ENCODE assay signal across 8 mouse cellular contexts in genomic region chr17:51833578-51834361, GRCm38 (mm10). TPM values are rescaled to one million over a fixed set of nuclear protein-coding genes. Genes with fewer than 3 reads are reported as not detected.
DNase-seq lines count a peak whose midpoint lies in the region; ATAC-seq and TF ChIP-seq lines count a peak whose summit lies in the region.

No protein-coding gene starts in this region.

- no peak for TF ChIP-seq POLR2A in small intestine, adult 2 months (IDR thresholded peaks at IDR 0.05; ENCODE audit: low read depth, low read length)

- peak overlapping the region; percentile 96; the same call in 1 of the 2 replicates for H3K4me2 ChIP-seq in lung, embryonic 14.5 days
- peak overlapping the region; percentile 91 for H3K4me2 ChIP-seq in embryonic facial prominence, embryonic 15.5 days (replicated peaks)
- H3K4me2 ChIP-seq in limb, embryonic 13.5 days (replicated peaks) = peak overlapping the region; percentile 94

- H3K4me3 ChIP-seq in lung, embryonic 14.5 days (ENCODE audit: low read depth, low read length) = peak overlapping the region; percentile 60; the same call in 1 of the 2 replicates
- peak overlapping the region; percentile 66 for H3K4me3 ChIP-seq in embryonic facial prominence, embryonic 15.5 days (replicated peaks)
- H3K4me3 ChIP-seq in limb, embryonic 13.5 days = peak overlapping the region; percentile 68
- H3K4me3 ChIP-seq in small intestine, adult 2 months (ENCODE audit: low read depth, low read length) = peak overlapping the region; percentile 64

- no peak for TF ChIP-seq CTCF in lung, embryonic 14.5 days (IDR thresholded peaks at IDR 0.05; ENCODE audit: low read depth)
- no peak for TF ChIP-seq CTCF in small intestine, adult 2 months (IDR thresholded peaks at IDR 0.05; ENCODE audit: extremely low read depth, insufficient read length, insufficient replicate concordance, low read depth, low read length)

- WGBS in lung, embryonic 14.5 days = 3% methylated on average over 16 of the region's 16 CpGs
- 1% methylated on average over 16 of the region's 16 CpGs for WGBS in embryonic facial prominence, embryonic 15.5 days
- WGBS in limb, embryonic 13.5 days = under 1% methylated on average over 16 of the region's 16 CpGs
- 8% methylated on average over 16 of the region's 16 CpGs for WGBS in small intestine, adult 2 months

- H3K9ac ChIP-seq in lung, embryonic 14.5 days = no peak overlapping the region
- H3K9ac ChIP-seq in embryonic facial prominence, embryonic 15.5 days = no peak overlapping the region
- H3K9ac ChIP-seq in limb, embryonic 13.5 days = no peak overlapping the region

- no peaks in the 10 kb centered on the region for H3K9me3 ChIP-seq in lung, embryonic 14.5 days (ENCODE audit: low read depth, low read length)
- H3K9me3 ChIP-seq in embryonic facial prominence, embryonic 15.5 days (replicated peaks) = no peaks in the 10 kb centered on the region
- H3K9me3 ChIP-seq in limb, embryonic 13.5 days = no peaks in the 10 kb centered on the region

- H3K27ac ChIP-seq in lung, embryonic 14.5 days (ENCODE audit: low read depth) = no peak overlapping the region
- H3K27ac ChIP-seq in embryonic facial prominence, embryonic 15.5 days (replicated peaks) = no peak overlapping the region
- no peak overlapping the region for H3K27ac ChIP-seq in limb, embryonic 13.5 days
- H3K27ac ChIP-seq in small intestine, adult 2 months (ENCODE audit: insufficient read depth, low read depth, low read length) = no peak overlapping the region

- ATAC-seq in lung, embryonic 14.5 days (ENCODE audit: insufficient read depth) = no peak
- ATAC-seq in embryonic facial prominence, embryonic 15.5 days (ENCODE audit: insufficient number of reproducible peaks, low FRiP score, low TSS enrichment, low read depth) = no peak
- no peak for ATAC-seq in limb, embryonic 13.5 days (ENCODE audit: low FRiP score, low read depth)

- peaks cover 49% of the 10 kb centered on the region for H3K27me3 ChIP-seq in lung, embryonic 14.5 days (ENCODE audit: insufficient read depth, low read length)
- peaks cover 46% of the 10 kb centered on the region for H3K27me3 ChIP-seq in embryonic facial prominence, embryonic 15.5 days
- H3K27me3 ChIP-seq in limb, embryonic 13.5 days = peaks cover 70% of the 10 kb centered on the region
- peaks cover 30% of the 10 kb centered on the region for H3K27me3 ChIP-seq in small intestine, adult 2 months (ENCODE audit: control insufficient read depth, insufficient read depth, low read length)

- H3K4me1 ChIP-seq in lung, embryonic 14.5 days (ENCODE audit: insufficient read depth) = 0 out of 2 replicates have a peak, but pooled peaks cover 2% of the 10 kb centered on the region
- H3K4me1 ChIP-seq in embryonic facial prominence, embryonic 15.5 days = peaks cover 21% of the 10 kb centered on the region
- H3K4me1 ChIP-seq in limb, embryonic 13.5 days = peaks cover 22% of the 10 kb centered on the region
- peaks cover 2% of the 10 kb centered on the region; the same call in 1 of the 2 replicates for H3K4me1 ChIP-seq in small intestine, adult 2 months (ENCODE audit: control insufficient read depth, insufficient read depth, insufficient read length, low read length)

- DNase-seq in lung, embryonic 14.5 days = no peak
- no peak for DNase-seq in lung, adult 18-20 months
- no peak for DNase-seq in right cerebral cortex, postnatal 36 days (ENCODE audit: low spot score in 2 of 2)
- DNase-seq in cerebellum, adult 18-20 months = no peak
- no peak for DNase-seq in kidney, postnatal 25 days

- H3K36me3 ChIP-seq in lung, embryonic 14.5 days (ENCODE audit: insufficient read depth) = no peaks in the 10 kb centered on the region
- no peaks in the 10 kb centered on the region for H3K36me3 ChIP-seq in embryonic facial prominence, embryonic 15.5 days
- no peaks in the 10 kb centered on the region for H3K36me3 ChIP-seq in limb, embryonic 13.5 days
- no peaks in the 10 kb centered on the region for H3K36me3 ChIP-seq in small intestine, adult 2 months (ENCODE audit: control insufficient read depth, insufficient read depth, low read length)

RNA-seq across cellular contexts. Expression of gene Satb1, which starts 0.7 kb away (rescaled TPM):
- polyA plus RNA-seq in lung, embryonic 14.5 days (2014; fragmentation: Nextera tagmentation; extraction: Ambion mirVana) = 10.6 and 11.8 TPM in 2 replicates
- 16.0 and 16.9 TPM in 2 replicates for polyA plus RNA-seq in embryonic facial prominence, embryonic 15.5 days (2015; fragmentation: Nextera tagmentation; extraction: Ambion mirVana)
- polyA plus RNA-seq in limb, embryonic 13.5 days (2015; fragmentation: Nextera tagmentation; extraction: Ambion mirVana) = 15.0 and 16.1 TPM in 2 replicates
- 1.8 and 2.5 TPM in 2 replicates for polyA plus RNA-seq in small intestine, adult 2 months (2012; rRNA removed)
